Mouse (Mus musculus) spleen, adult 2 months (tissue): Measurements from ENCODE around the gene Atad1.

Experiments used
- CTCF ChIP-seq: fragments of 200-500 bp; IDR thresholded peaks from 2 replicates; pipeline ENCODE4 v1.5.1; 2011; ENCODE audit warnings: mild to moderate bottlenecking, inconsistent platforms; ENCODE audit not compliant: insufficient read depth, insufficient read length, insufficient replicate concordance; ENCODE audit errors: extremely low read depth
- POLR2A ChIP-seq: fragments of 200-500 bp; IDR thresholded peaks from 2 replicates; pipeline ENCODE4 v1.6.1; 2011; ENCODE audit warnings: low read depth, low read length, inconsistent platforms

DNA sequence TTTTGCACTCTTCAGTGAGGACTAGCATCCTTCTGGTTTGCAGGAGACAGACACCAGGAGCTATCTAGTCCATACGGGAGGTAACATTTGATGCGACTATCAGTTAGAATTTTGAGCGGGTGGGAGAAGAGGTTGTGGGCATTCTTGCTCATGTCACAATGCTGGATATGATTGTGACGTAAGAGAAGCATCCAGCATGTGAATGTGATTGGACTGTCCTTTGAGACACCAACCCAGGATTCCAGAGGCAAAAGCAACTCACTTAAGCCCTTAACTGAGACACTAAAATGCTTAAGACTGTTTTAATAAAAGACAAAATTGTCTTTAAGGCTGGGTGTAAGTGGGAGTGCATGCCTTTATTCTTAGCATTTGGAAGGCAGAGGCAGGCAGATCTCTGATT, at the start of gene Atad1:
- TF ChIP-seq CTCF (no peak), POLR2A (no peak)
